Mouse (Mus musculus) Muller cell, postnatal 12 days (primary cell): ENCODE data around the gene Tbc1d10b.
A peak's percentile ranks its signal among the peaks of the same experiment; 100 is the strongest.
"Not testable (repeated sequence)": the region's sequence is repeated elsewhere in the genome, so short reads cannot be mapped to it uniquely, and the experiment has no call there.

Experiments
- DNase-seq: peaks from one replicate; pipeline ENCODE4 v3.0.0-alpha.2; 2015; ENCODE audit errors: inconsistent ontology term

The Tbc1d10b gene

DNA sequence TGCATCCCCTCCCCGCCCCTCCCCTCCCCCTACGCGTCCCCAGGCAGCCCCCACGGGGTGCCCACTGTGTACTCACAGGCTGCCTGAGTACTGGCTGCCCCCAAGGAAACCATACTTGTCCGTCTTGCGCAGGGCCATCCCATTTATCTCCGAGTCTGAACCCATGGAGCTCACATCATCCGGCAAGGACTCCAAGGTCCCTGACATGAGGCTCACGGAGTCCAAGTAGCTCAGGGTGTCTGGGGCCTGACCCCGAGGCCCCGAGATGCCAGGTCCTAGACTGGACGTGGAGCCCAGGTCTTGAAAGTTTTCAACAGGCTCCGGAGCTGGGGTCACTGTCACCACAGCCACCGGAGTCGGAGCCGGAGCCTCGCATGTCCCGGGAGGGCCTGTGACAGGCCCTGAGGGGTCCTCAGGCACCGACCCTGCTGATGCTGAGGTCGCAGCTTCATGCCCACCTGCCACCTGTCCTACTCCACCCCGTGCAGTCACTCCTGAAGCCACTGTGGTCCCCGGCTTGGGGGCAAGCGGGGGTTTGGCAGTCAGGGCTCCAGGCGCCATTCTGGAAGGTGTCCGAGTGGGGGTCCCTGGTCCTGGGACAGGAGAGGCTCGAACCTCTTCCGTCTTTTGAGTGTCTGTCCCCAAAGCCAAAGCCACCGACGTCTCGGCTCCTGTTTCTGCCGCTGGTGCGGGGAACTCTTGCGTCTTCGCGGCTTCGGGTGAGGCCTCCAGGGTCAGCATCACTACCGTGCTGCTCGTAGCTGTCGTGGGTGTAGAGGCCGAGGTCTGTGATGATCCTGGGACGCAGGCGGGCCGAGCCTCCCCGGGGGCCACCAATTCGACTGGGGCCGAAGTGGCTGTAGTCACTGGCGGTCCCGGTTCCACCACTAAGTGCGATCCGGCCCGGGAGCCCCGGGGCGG, 634 bp downstream of the Tbc1d10b start:
- no peak for DNase-seq

DNA sequence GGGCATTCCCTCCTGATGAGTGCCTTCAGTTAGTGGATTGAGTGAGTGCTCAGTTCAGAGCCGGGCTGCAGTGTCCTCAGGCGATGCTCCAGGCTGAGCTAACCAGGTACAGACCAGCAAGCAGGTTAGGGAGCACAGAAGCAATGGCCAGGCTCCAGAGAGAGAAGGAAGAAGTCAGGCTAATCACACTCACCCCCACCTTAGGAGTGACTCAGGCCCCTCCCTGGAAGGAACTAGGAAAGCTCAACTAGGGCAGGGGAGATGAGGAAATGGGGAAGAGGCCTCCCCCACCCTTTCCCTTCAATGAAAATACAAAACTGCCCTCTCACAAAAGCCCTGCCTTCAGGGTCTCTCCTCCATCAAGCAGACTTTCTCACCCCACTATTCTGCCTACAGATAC, 1.7 kb downstream of the Tbc1d10b start:
- no peak for DNase-seq

- no peak for DNase-seq
Measured at GRCm38 (mm10) chr7:127196484-127196883, 11.8 kb downstream of the Tbc1d10b start.

DNA sequence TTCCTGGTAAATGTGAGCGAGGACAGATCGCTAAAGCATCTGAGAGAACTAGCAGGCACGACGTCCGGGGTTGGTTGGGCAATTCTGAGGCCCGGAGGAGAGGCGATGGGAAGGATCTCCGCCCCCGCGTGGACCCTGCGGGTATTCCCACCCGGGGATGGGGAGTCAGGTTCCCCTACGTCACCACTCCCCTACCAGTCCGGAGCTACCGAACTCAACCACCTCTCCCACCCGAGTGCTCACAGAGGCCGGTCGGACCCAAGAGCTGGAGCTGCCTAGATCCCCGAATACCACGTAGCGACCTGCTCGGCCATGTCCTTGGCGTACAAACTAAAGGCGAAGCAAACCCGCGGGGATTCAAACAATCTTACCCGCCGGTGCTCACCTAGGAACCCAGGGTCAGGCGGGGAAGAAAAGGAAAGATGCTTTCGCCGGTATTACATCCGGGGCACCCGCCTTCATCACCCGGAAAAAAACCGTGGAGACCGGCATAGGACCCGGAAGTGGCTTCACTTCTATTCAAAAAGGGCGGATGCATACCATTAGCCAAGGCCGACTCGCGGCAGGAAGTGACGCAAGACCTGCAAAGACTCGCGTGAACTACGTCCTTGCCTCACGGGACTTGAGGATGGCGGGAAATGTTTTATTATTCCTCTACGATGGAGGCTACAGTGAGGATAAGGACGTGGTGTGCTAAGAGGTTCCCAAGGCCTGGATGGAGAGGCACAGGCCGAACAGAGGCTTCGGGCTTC, 12.5 kb downstream of the Tbc1d10b start, which contains the start of gene Cd2bp2:
TSS of gene Cd2bp2 (minus strand) at position 507 of the 752 bp plus-strand sequence.
- peak; percentile 96 for DNase-seq

DNA sequence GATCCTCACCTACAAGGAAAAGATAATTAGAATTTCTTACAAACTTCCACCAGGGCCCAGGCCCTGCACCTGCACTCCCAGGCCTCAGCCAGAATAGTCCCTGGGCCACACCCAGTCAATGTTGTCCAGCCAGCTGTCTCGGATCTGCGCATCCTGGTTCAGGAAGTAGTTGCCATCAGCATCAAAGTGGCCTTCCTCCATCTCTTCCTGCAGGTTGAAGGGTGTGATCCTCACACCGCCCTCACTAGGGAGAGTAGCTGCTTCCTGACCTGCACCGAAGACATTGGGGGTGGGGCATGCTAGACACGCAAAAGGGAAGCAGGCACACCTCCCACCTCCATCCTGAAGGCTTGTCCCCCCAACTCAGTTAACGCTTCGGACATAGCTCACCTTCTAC, 13.6 kb downstream of the Tbc1d10b start:
- no peak for DNase-seq

- no peak for DNase-seq
Measured at GRCm38 (mm10) chr7:127194011-127194632, 14.1 kb downstream of the Tbc1d10b start.

DNA sequence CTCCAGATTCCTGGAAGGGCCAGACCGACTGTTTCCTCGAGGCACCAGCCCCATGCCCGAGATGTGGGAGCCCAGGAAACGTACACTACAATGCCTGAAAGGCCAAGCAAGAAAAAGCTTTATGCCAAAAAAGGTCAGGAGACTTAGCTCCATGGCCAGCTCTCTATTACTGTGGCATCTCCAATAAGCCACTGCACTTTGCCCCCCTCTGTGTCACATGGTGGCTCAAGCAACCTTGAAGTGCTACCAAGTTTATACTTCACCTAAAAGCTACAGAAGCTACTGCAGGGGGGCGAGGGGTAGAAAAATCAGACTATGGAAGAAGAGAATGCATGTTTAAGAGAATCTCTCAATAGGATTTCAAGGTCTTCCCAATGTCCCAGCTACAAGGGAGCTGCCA, 15.3 kb downstream of the Tbc1d10b start:
- no peak for DNase-seq

DNA sequence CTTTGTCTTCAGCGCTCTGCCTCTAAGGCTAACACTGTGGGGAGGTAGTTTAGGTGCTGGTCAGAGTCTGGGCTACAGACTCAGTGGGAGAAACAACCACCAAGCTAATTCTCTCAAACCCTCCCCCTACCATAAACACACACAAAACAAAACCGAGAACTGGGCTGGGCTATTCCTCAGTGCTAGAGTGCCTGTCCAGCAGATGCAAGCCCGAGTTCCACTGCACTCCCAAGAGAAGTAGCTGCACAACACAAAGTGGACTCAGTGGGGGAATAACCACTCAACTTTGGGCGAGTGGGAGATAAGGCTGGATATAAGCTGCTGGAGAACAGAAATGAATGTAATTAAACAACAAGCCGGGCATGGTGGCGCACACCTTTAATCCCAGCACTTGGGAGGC, 17.6 kb downstream of the Tbc1d10b start:
- no peak for DNase-seq

DNA sequence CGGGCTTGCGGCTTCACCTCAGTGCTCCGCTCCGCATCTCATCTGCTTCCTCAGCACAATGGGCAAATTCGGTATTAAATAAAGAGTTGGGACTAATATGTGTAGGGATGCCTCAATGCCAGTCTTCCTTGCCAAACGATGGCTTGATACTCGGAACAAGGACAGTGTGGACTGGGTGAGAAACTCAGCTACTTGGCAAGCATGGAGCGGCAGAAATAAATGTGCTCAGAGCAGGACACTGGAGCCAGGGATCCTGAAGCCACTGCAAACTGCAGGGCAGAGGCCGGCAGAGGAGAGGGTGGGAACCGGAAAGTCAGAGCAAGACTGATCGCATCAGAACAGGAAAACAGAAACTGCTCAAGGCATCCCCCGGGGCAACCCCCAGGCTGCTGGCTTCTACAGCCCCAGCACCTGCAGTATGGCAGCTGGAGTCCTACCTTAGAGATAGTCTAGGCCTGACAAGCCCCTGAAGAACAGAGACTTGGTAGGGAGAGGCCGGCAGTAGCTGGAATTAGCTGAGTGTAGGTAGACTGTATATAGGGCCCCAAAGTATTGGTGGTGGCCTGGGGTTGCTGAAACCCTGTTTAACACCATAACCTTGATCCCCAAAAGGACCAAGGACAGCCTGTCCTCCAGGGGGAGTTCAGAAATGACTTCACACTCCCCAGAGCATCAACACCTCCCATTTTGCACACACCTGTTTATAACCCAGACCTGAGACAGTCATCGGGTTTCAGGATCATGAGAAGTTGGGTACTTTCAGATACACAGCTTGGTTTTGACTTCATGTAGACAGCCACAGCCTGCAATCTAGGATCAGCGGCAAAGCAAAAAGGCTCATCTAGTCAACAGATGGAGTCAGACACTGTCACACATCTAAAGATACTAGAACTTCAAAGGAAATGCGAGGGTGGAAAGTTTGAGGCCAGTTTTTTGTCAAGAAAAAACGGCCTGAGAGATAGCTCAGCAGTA, 19.7 kb downstream of the Tbc1d10b start:
- DNase-seq, result no peak

DNA sequence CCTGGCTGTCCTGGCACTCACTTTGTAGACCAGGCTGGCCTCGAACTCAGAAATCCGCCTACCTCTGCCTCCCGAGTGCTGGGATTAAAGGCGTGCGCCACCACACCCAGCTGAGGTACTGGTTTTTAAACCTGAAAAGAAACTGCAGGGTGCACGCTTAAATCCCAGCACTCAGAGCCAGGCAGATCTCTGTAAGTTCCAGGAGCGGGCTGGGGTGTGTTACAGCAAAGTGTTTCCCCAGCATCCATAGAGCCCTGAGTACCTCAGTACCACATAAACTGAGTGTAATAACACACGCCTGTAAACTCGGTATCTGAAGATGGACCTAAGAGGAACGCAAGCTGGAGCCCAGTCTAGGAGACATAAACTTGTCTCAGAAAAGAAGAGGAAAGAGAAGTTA, 20.9 kb downstream of the Tbc1d10b start:
- DNase-seq, result no peak

DNA sequence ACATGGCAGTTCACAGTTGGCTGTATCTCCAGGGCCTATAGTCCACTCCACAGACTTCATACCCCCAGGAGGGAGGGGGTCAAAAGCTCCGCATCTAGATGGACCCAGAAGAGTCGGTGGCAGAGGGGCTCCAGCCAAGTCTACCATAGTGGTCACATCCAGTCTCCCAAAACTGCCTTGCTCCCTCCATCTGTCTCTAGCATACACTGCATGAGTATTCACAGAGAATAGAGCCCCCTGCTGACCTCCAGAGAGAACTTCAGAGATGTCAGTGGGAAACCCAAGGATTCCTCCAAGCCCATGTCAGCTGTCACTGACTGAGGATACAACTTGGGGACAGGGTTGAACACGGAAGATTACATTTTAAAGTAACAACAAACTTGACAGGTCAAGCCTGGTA, 22.7 kb downstream of the Tbc1d10b start:
- DNase-seq, result no peak

DNA sequence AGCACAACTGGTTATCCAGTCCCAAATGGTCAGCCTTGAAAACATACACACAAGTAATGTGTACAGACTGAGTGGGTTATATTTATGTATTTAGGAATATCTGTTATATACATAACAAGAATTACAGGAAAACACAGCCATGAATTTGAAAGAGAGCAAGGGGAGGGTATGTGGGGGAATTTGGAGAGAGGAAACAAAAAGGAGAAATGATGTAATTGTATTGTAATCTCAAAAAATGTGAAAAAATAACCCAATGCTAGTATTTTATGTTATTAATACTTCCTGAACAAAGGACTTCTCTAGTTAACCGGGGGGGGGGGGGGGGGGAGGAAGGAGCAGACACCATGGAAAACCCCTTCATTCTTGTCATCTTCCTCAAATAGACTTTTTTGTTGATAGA, 23.5 kb downstream of the Tbc1d10b start:
- no peak for DNase-seq

DNA sequence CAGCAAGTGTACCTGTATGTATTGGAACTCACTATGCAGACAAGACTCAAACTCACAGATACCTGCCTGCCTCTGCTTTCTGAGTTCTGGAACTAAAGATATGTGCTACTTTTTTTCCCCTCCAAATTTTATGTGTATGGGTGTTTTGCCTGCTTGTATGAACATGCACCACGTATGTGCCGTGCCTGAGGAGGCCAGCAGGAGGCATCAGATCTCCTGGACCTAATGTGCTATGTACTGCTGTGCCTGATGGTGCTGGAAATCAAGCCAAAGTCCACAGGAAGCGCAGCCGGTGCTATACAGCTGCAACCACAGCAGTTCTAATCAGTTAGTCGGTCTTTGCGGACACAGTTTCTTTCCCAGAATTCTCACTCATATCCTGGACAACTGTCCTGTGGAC, 24.4 kb downstream of the Tbc1d10b start:
- DNase-seq, result no peak

- DNase-seq, result no peak
Measured at GRCm38 (mm10) chr7:127183345-127183744, 24.9 kb downstream of the Tbc1d10b start.

DNA sequence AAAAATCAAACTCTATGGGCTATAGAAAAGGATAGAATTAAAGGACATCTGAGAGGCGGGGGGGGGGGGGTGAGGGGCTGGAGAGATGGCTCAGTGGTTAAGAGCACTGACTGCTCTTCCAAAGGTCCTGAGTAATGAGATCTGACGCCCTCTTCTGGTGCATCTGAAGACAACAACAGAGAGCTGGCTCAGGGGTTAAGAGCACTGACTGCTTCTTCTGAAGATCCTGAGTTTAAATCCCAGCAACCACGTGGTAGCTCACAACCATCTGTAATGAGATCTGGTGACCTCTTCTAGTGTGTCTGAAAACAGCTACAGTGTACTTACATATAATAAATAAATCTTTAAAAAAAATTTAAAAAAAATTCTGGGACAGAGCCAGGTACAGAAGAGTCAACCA, 26.5 kb downstream of the Tbc1d10b start:
- DNase-seq, result not testable (repeated sequence)

DNA sequence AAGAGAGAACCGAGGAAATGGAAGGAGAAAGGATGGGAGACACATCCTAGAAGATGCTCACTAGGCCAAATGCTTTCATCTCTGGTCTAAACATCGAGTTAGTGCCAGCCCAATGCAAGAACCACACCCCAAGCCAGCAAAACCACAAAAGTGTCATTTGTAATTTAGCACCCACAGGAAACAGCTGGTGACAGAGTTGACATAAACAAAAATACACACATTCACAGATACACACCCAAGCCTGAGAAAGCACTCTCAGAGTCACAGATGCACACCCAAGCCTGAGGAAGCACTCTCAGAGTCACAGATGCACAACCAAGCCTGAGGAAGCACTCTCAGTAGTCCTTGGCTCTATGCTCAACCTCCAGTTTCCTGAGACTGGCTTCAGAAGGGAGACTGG, 27.5 kb downstream of the Tbc1d10b start:
- DNase-seq, result no peak

DNA sequence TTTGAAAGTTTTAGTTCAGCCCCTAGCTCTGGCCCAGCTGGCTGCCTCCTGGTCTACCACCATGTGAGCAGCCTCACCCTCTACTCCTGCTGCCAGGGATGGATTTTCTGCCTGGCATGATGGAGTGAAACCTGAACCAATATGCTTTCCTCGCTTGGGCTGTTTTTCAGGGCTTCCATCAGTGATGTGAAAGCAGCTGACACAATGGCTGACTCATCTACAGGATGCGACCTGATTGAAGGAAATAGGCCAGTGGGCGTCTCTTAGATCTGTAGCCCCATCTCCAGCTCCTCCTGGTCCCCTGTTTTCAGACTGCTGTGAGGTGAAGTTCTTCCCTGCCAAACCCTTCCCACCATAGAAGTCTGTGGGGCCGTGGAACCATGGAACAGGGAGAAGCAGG, 31.3 kb downstream of the Tbc1d10b start:
- no peak for DNase-seq

DNA sequence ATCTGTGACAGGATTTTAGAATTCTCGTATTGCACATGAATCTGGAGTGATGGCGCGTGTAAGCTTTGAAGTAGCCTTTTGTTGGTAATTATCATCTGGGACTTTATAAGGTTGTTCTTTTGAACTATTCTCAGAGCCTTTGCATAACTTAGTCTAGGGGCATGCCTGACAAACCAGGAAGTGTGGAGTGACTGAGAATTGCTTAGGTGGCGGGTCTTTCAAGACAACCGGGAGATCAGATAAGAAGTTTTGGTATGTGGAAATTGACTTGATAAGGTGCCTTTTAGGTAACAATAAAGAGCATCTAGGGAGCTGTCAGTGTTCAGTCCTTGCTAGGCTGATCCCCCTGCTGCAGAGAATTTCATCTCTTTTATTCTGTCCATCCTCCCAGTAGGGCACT, 41.8 kb downstream of the Tbc1d10b start:
- no peak for DNase-seq

- DNase-seq, result no peak
Measured at GRCm38 (mm10) chr7:127165607-127166493, 42.4 kb downstream of the Tbc1d10b start.

GRCm38 (mm10) chr7:127164002-127164401, 44.3 kb downstream of the Tbc1d10b start:
- DNase-seq, result no peak
